Mouse (Mus musculus) testis, adult 2 months (tissue): ENCODE measurements around the gene Dnajb1.

Source experiments
- CTCF ChIP-seq: fragments of 200-500 bp; IDR thresholded peaks from 2 replicates; pipeline ENCODE4 v1.5.1; 2012; ENCODE audit warnings: low read depth, mild to moderate bottlenecking, inconsistent platforms, low read length, moderate library complexity; ENCODE audit not compliant: control insufficient read depth, insufficient read depth, insufficient replicate concordance
- POLR2A ChIP-seq: fragments of 200-500 bp; IDR thresholded peaks from 2 replicates; pipeline ENCODE4 v1.6.1; 2012; ENCODE audit warnings: low read depth, mild to moderate bottlenecking, inconsistent platforms, low read length, moderate library complexity; ENCODE audit not compliant: control insufficient read depth

DNA sequence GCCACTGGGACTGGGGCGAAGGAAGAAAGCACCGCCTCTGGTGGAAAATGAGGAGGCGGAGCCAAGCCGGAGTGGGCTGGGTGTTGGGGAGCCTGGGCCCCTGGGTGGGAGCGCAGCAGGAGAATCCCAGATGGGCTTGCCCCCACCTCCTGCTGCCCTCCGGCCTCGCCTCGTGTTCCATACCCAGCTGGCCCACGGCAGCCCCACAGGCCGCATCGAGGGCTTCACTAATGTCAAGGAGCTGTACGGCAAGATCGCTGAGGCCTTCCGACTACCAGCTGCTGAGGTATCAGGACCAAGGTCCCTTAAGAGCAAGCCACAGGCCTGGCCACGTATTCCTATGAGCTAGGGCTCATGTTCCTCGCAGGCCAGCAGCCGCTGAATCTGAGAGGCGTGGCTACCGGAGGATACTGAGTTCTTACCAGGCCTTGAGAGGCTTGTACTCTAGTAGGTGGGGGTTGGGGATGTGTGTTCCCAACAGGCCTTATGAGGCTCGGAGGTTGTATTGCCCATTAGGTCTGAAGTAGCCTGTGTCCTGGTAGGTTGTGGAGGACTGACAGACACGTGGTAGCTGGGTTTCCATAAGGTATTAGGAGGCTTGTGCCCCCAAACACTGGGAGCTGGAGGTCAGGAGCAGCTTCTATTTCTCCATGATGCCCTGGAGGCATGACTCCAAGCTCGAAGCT, 53.1 kb downstream of the Dnajb1 start:
- no peak for TF ChIP-seq CTCF
- no peak for TF ChIP-seq POLR2A
